Mouse (Mus musculus): Measurements from ENCODE around the gene Vps35l. TPM values are rescaled to one million over a fixed set of nuclear protein-coding genes. Genes with fewer than 3 reads are reported as not detected.

Vps35l gene
- total RNA-seq, 2 experiments from 2014 or later, result 58.2 to 61.4 TPM

- no peak for DNase-seq (ENCODE audit: low spot score in 2 of 2)
- intact Hi-C loops (cut with DNase I), result loop anchor here (1.0 to 10.0 kb wide), 3 partner anchors 85 to 678 kb away; no protein-coding TSS in a partner anchor
These were observed 26.8 kb downstream of the Vps35l start for GRCm38 (mm10) chr7:118766834-118767224.

- intact Hi-C loops (cut with DNase I), result loop anchor here (5.0 to 10.0 kb wide), 2 partner anchors 83 to 676 kb away; no protein-coding TSS in a partner anchor
- DNase-seq (ENCODE audit: low spot score in 2 of 2), result no peak
These were observed 29.2 kb downstream of the Vps35l start for GRCm38 (mm10) chr7:118769208-118769607.

GRCm38 (mm10) chr7:118769655-118770054, 29.6 kb downstream of the Vps35l start:
- DNase-seq (ENCODE audit: low spot score in 2 of 2), result peak in 1 of 2 experiments; percentile 33
- intact Hi-C loops (cut with DNase I), result loop anchor here (5.0 to 10.0 kb wide), 2 partner anchors 83 to 675 kb away; no protein-coding TSS in a partner anchor

GRCm38 (mm10) chr7:118773027-118773426, 33.0 kb downstream of the Vps35l start:
- intact Hi-C loops (cut with DNase I), result no loop called here
- no peak for DNase-seq (ENCODE audit: low spot score in 2 of 2)

- intact Hi-C loops (cut with DNase I), result no loop called here
- no peak for DNase-seq (ENCODE audit: low spot score in 2 of 2)
These were observed 36.0 kb downstream of the Vps35l start for GRCm38 (mm10) chr7:118775991-118776390.

GRCm38 (mm10) chr7:118776491-118776890, 36.5 kb downstream of the Vps35l start:
- intact Hi-C loops (cut with DNase I), result no loop called here
- no peak for DNase-seq (ENCODE audit: low spot score in 2 of 2)

GRCm38 (mm10) chr7:118777598-118778394, 37.8 kb downstream of the Vps35l start:
- DNase-seq (ENCODE audit: low spot score in 2 of 2), result peak; percentile 46 to 53
- intact Hi-C loops (cut with DNase I), result no loop called here

GRCm38 (mm10) chr7:118778561-118778960, 38.5 kb downstream of the Vps35l start:
- intact Hi-C loops (cut with DNase I), result no loop called here
- no peak for DNase-seq (ENCODE audit: low spot score in 2 of 2)

GRCm38 (mm10) chr7:118783305-118784001, 43.4 kb downstream of the Vps35l start:
- intact Hi-C loops (cut with DNase I), result no loop called here
- DNase-seq (ENCODE audit: low spot score in 2 of 2), result peak in 1 of 2 experiments; percentile 34

- intact Hi-C loops (cut with DNase I), result no loop called here
- DNase-seq (ENCODE audit: low spot score in 2 of 2), result no peak
These were observed 46.1 kb downstream of the Vps35l start for GRCm38 (mm10) chr7:118786091-118786490.

- intact Hi-C loops (cut with DNase I), result no loop called here
- DNase-seq (ENCODE audit: low spot score in 2 of 2), result no peak
These were observed 47.3 kb downstream of the Vps35l start for GRCm38 (mm10) chr7:118787326-118787725.

GRCm38 (mm10) chr7:118788481-118788880, 48.5 kb downstream of the Vps35l start:
- intact Hi-C loops (cut with DNase I), result no loop called here
- no peak for DNase-seq (ENCODE audit: low spot score in 2 of 2)

GRCm38 (mm10) chr7:118790292-118790691, 50.3 kb downstream of the Vps35l start:
- no peak for DNase-seq (ENCODE audit: low spot score in 2 of 2)
- intact Hi-C loops (cut with DNase I), result no loop called here

GRCm38 (mm10) chr7:118793899-118794298, 53.9 kb downstream of the Vps35l start:
- intact Hi-C loops (cut with DNase I), result no loop called here
- no peak for DNase-seq (ENCODE audit: low spot score in 2 of 2)

GRCm38 (mm10) chr7:118795779-118796178, 55.8 kb downstream of the Vps35l start:
- DNase-seq (ENCODE audit: low spot score in 2 of 2), result no peak
- intact Hi-C loops (cut with DNase I), result no loop called here

- no peak for DNase-seq (ENCODE audit: low spot score in 2 of 2)
- intact Hi-C loops (cut with DNase I), result no loop called here
These were observed 56.8 kb downstream of the Vps35l start for GRCm38 (mm10) chr7:118796838-118797237.

GRCm38 (mm10) chr7:118797600-118797999, 57.6 kb downstream of the Vps35l start:
- no peak for DNase-seq (ENCODE audit: low spot score in 2 of 2)
- intact Hi-C loops (cut with DNase I), result no loop called here

GRCm38 (mm10) chr7:118798105-118798570, 58.1 kb downstream of the Vps35l start:
- intact Hi-C loops (cut with DNase I), result no loop called here
- no peak for DNase-seq (ENCODE audit: low spot score in 2 of 2)

GRCm38 (mm10) chr7:118800112-118800734, 60.2 kb downstream of the Vps35l start:
- intact Hi-C loops (cut with DNase I), result no loop called here

GRCm38 (mm10) chr7:118801791-118802190, 61.8 kb downstream of the Vps35l start:
- intact Hi-C loops (cut with DNase I), result no loop called here
- no peak for DNase-seq (ENCODE audit: low spot score in 2 of 2)

More at GRCm38 (mm10) chr7:118800112-118800734, 60.2 kb downstream of the Vps35l start:
- DNase-seq (ENCODE audit: low spot score in 2 of 2), result no peak
